Mouse (Mus musculus) gastrocnemius, adult 18-20 months (tissue): ENCODE results near the gene 2210011C24Rik. TPM values are rescaled to one million over a fixed set of nuclear protein-coding genes. Genes with fewer than 3 reads are reported as not detected.
A peak's percentile ranks its signal among the peaks of the same experiment; 100 is the strongest.

Experiments
- microRNA-seq: library from miRNA; unstranded; fragments of <30 nt; microRNA quantifications from one replicate; pipeline ENCODE4 v1.2.0, GENCODE M21; 2021
- total RNA-seq, 2 experiments: library from RNA; stranded (reverse); gene quantifications; 2 replicates each; pipeline ENCODE4 v1.2.3; 2021

2210011C24Rik gene
- total RNA-seq, 2 experiments from 2014 or later, result 2.0 to 2.4 TPM

Small RNAs within 50 kb of the gene (microRNA-seq; reads per million reads assigned to microRNA genes)
- gene Mir1199 (97.2 reads per million, percentile 59 among the genes with 10 or more reads in this experiment), gene Mir8111 (32.4 reads per million, percentile 44 among the genes with 10 or more reads in this experiment)

Other genes with a start within 250 kb of the 2210011C24Rik start
- gene Adgrl1, start 112.1 kb downstream of the 2210011C24Rik start, total RNA-seq, result 10 to 100 TPM; 14.1 to 17.2 TPM
- under 1 TPM; 0.57 to 0.75 TPM for gene Gm10644, start 57.0 kb downstream of the 2210011C24Rik start, total RNA-seq
- gene Asf1b, start 56.7 kb downstream of the 2210011C24Rik start, total RNA-seq, result under 1 TPM; 0.24 to 0.32 TPM
- 100 to 1,000 TPM; 155 to 157 TPM for gene Prkaca, start 39.2 kb downstream of the 2210011C24Rik start, total RNA-seq
- gene Samd1, start 14.5 kb downstream of the 2210011C24Rik start, total RNA-seq, result 10 to 100 TPM; 12.3 to 16.9 TPM
- gene 1700067K01Rik, start 10.7 kb downstream of the 2210011C24Rik start, total RNA-seq, result not detected
- gene Palm3, start 9.3 kb upstream of the 2210011C24Rik start, total RNA-seq, result under 1 TPM; 0.09 to 0.11 TPM
- under 1 TPM; 0.37 to 0.66 TPM for gene Il27ra, start 30.4 kb upstream of the 2210011C24Rik start, total RNA-seq
- not detected for gene Rln3, start 32.8 kb upstream of the 2210011C24Rik start, total RNA-seq
- 1 to 10 TPM; 1.2 TPM for gene Gm10643, start 53.0 kb upstream of the 2210011C24Rik start, total RNA-seq
- 1 to 10 TPM; 4.6 to 4.8 TPM for gene Rfx1, start 54.7 kb upstream of the 2210011C24Rik start, total RNA-seq
- 1 to 10 TPM; 4.8 to 4.9 TPM for gene Dcaf15, start 92.6 kb upstream of the 2210011C24Rik start, total RNA-seq
- gene Podnl1, start 113.8 kb upstream of the 2210011C24Rik start, total RNA-seq, result not detected
- 10 to 100 TPM; 15.8 to 16.3 TPM for gene Cc2d1a, start 135.8 kb upstream of the 2210011C24Rik start, total RNA-seq
- under 1 TPM; 0.31 to 0.57 TPM for gene 4930432K21Rik, start 135.9 kb upstream of the 2210011C24Rik start, total RNA-seq
- gene Nanos3, start 173.0 kb upstream of the 2210011C24Rik start, total RNA-seq, result under 1 TPM in 1 of 2 experiments, not detected in 1; 0.82 TPM
- 1 to 10 TPM; 6.6 to 7.2 TPM for gene Zswim4, start 224.9 kb upstream of the 2210011C24Rik start, total RNA-seq
- gene D8Ertd738e, start 237.5 kb upstream of the 2210011C24Rik start, total RNA-seq, result 100 to 1,000 TPM; 185 to 187 TPM
- gene Mri1, start 245.2 kb upstream of the 2210011C24Rik start, total RNA-seq, result 10 to 100 TPM; 13.8 to 19.7 TPM